Mouse (Mus musculus) spleen, adult 2 months (tissue): ENCODE data around the gene Olfr1259. TPM values are rescaled to one million over a fixed set of nuclear protein-coding genes. Genes with fewer than 3 reads are reported as not detected.
"Not testable (repeated sequence)": the region's sequence is repeated elsewhere in the genome, so short reads cannot be mapped to it uniquely, and the experiment has no call there.

ENCODE experiments used
- DNase-seq, 2 experiments: peaks; one replicate each; pipeline versions ENCODE4 v3.0.0 to v3.0.0-alpha.2; 2012 to 2021; ENCODE audit warnings: low spot score in 2 of 2, low read depth in 1 of 2
- H3K27ac ChIP-seq: fragments of 200-500 bp; 2 replicates; pipeline ENCODE4 v1.5.1; 2012; ENCODE audit warnings: low read length, inconsistent platforms; ENCODE audit not compliant: insufficient read depth
- H3K27me3 ChIP-seq: fragments of 200-500 bp; 2 replicates; pipeline ENCODE4 v1.6.1; 2012; ENCODE audit warnings: mild to moderate bottlenecking, moderate library complexity, low read length, inconsistent platforms; ENCODE audit not compliant: control insufficient read depth, insufficient read depth
- H3K36me3 ChIP-seq: fragments of 200-500 bp; 2 replicates; pipeline ENCODE4 v1.6.1; 2012; ENCODE audit warnings: mild to moderate bottlenecking, low read length, inconsistent platforms; ENCODE audit not compliant: control insufficient read depth, insufficient read depth
- H3K4me1 ChIP-seq: fragments of 200-500 bp; 2 replicates; pipeline ENCODE4 v1.6.1; 2011; ENCODE audit warnings: inconsistent platforms; ENCODE audit not compliant: control insufficient read depth, insufficient read depth, insufficient read length
- H3K4me3 ChIP-seq: fragments of 200-500 bp; 2 replicates; pipeline ENCODE4 v1.5.1; 2011; ENCODE audit warnings: mild to moderate bottlenecking, inconsistent platforms; ENCODE audit not compliant: insufficient read depth, insufficient read length; ENCODE audit errors: extremely low read depth
- CTCF ChIP-seq: fragments of 200-500 bp; IDR thresholded peaks from 2 replicates; pipeline ENCODE4 v1.5.1; 2011; ENCODE audit warnings: mild to moderate bottlenecking, inconsistent platforms; ENCODE audit not compliant: insufficient read depth, insufficient read length, insufficient replicate concordance; ENCODE audit errors: extremely low read depth
- POLR2A ChIP-seq: fragments of 200-500 bp; IDR thresholded peaks from 2 replicates; pipeline ENCODE4 v1.6.1; 2011; ENCODE audit warnings: low read depth, low read length, inconsistent platforms
- WGBS: fragments of 180-500 bp; shearing (Covaris S2); methylation state at CpG from one replicate; pipeline ENCODE4 v1.1.7; 2018; 5-methylcytosine and 5-hydroxymethylcytosine counted together
- polyA plus RNA-seq: library from polyadenylated mRNA; depleted of rRNA; stranded (reverse); fragments of >200 nt; gene quantifications from 2 replicates; pipeline ENCODE4 v1.2.3, GENCODE M21; 2012; rRNA removed

Olfr1259 gene
- not detected in 2 replicates for polyA plus RNA-seq

GRCm38 (mm10) chr2:89948564-89948963 is at the start of gene Olfr1259:
Gene Olfr1259 (minus strand): TSS chr2:89948664.
- no peaks in the 10 kb centered on the region for H3K36me3 ChIP-seq
- no peak within 1 kb of the TSS for H3K27ac ChIP-seq
- H3K4me1 ChIP-seq = no peaks in the 10 kb centered on the region
- DNase-seq = no peak
- H3K27me3 ChIP-seq = no peaks in the 10 kb centered on the region
- no peak within 1 kb of the TSS for H3K4me3 ChIP-seq
- 84% methylated on average over 5 of the region's 5 CpGs for WGBS
- TF ChIP-seq POLR2A (no peak), CTCF (no peak)

GRCm38 (mm10) chr2:89990921-89991320 is 42.5 kb upstream of the Olfr1259 start, which contains the start of gene Olfr1261:
Gene Olfr1261 (plus strand): TSS chr2:89991221.
- Histone ChIP-seq H3K27me3 (no peaks in the 10 kb centered on the region), H3K4me1 (no peaks in the 10 kb centered on the region), H3K27ac (no peak within 1 kb of the TSS), H3K4me3 (no peak within 1 kb of the TSS), H3K36me3 (no peaks in the 10 kb centered on the region)
- TF ChIP-seq POLR2A (no peak), CTCF (no peak)
- DNase-seq = no peak

- Histone ChIP-seq H3K27ac (no peak overlapping the region), H3K4me1 (no peaks in the 10 kb centered on the region), H3K36me3 (no peaks in the 10 kb centered on the region), H3K27me3 (no peaks in the 10 kb centered on the region), H3K4me3 (no peak overlapping the region)
- WGBS = 79% methylated on average over 2 of the region's 2 CpGs
- DNase-seq = no peak
- no peak for TF ChIP-seq POLR2A
- TF ChIP-seq CTCF = no peak
Measured at GRCm38 (mm10) chr2:89977709-89978108, 29.2 kb upstream of the Olfr1259 start.

- Histone ChIP-seq H3K36me3 (no peaks in the 10 kb centered on the region), H3K27me3 (no peaks in the 10 kb centered on the region), H3K4me3 (no peak within 1 kb of the TSS), H3K27ac (no peak within 1 kb of the TSS), H3K4me1 (no peaks in the 10 kb centered on the region)
- WGBS = 66% methylated on average over 2 of the region's 2 CpGs
- no peak for TF ChIP-seq POLR2A
- no peak for TF ChIP-seq CTCF
- DNase-seq = no peak
Measured at GRCm38 (mm10) chr2:89974184-89974583, 25.7 kb upstream of the Olfr1259 start, which contains the start of gene Olfr1260. Gene Olfr1260 (plus strand): TSS chr2:89974340.

GRCm38 (mm10) chr2:89927009-89927408 is 21.5 kb downstream of the Olfr1259 start, which contains the start of gene Olfr1258:
Gene Olfr1258 (plus strand): TSS chr2:89927309.
- TF ChIP-seq CTCF (no peak), POLR2A (no peak)
- no peak within 1 kb of the TSS for H3K4me3 ChIP-seq
- H3K27me3 ChIP-seq = no peaks in the 10 kb centered on the region
- DNase-seq = no peak
- no peaks in the 10 kb centered on the region for H3K36me3 ChIP-seq
- H3K27ac ChIP-seq = no peak within 1 kb of the TSS
- H3K4me1 ChIP-seq = no peaks in the 10 kb centered on the region

- not testable (repeated sequence) for DNase-seq, H3K4me1 ChIP-seq, H3K4me3 ChIP-seq, H3K27me3 ChIP-seq, H3K27ac ChIP-seq, H3K36me3 ChIP-seq
- WGBS = 92% methylated on average over 9 of the region's 9 CpGs
Measured at GRCm38 (mm10) chr2:89912616-89913015, 35.8 kb downstream of the Olfr1259 start.

Other genes with a start within 250 kb of the Olfr1259 start
- gene Olfr1252, start 223.7 kb downstream of the Olfr1259 start, polyA plus RNA-seq = not detected in 2 replicates
- gene Olfr1253, start 191.6 kb downstream of the Olfr1259 start, polyA plus RNA-seq = not detected in 2 replicates
- gene Olfr1254, start 155.0 kb downstream of the Olfr1259 start, polyA plus RNA-seq = not detected in 2 replicates
- not detected in 2 replicates for gene Olfr1255, start 136.6 kb downstream of the Olfr1259 start, polyA plus RNA-seq
- gene Olfr1256, start 107.1 kb downstream of the Olfr1259 start, polyA plus RNA-seq = not detected in 2 replicates
- gene Olfr48, start 100.5 kb downstream of the Olfr1259 start, polyA plus RNA-seq = not detected in 2 replicates
- gene Olfr1257, start 70.2 kb downstream of the Olfr1259 start, polyA plus RNA-seq = not detected in 2 replicates
- not detected in 2 replicates for gene Olfr1258, start 21.4 kb downstream of the Olfr1259 start, polyA plus RNA-seq
- gene Olfr1260, start 25.7 kb upstream of the Olfr1259 start, polyA plus RNA-seq = not detected in 2 replicates
- gene Olfr1261, start 42.6 kb upstream of the Olfr1259 start, polyA plus RNA-seq = not detected in 2 replicates
- not detected in 2 replicates for gene Olfr1262, start 51.5 kb upstream of the Olfr1259 start, polyA plus RNA-seq
- gene Olfr1263, start 63.5 kb upstream of the Olfr1259 start, polyA plus RNA-seq = not detected in 2 replicates
- gene Olfr1264, start 76.9 kb upstream of the Olfr1259 start, polyA plus RNA-seq = not detected in 2 replicates
- not detected in 2 replicates for gene Olfr1265, start 86.7 kb upstream of the Olfr1259 start, polyA plus RNA-seq
- gene Olfr140, start 114.9 kb upstream of the Olfr1259 start, polyA plus RNA-seq = not detected in 2 replicates
- not detected in 2 replicates for gene Olfr1269, start 172.7 kb upstream of the Olfr1259 start, polyA plus RNA-seq
- not detected in 2 replicates for gene Olfr32, start 193.6 kb upstream of the Olfr1259 start, polyA plus RNA-seq
- gene Olfr1270, start 204.4 kb upstream of the Olfr1259 start, polyA plus RNA-seq = not detected in 2 replicates